Mouse (Mus musculus) mouse embryonic stem cell (cell line): ENCODE measurements around the gene Kctd11.

Experiments
- in situ Hi-C, 2 experiments: fragments of 300-500 bp; cut with MboI; formaldehyde crosslinking; loops; 1 replicate in 1 of 2; 3 replicates in 1 of 2; pipeline ENCODE4 v1.14.3; 2019 to 2020; ENCODE audit warnings: low sequenced_read_pairs in 2 of 2, low pct_unique_long_range_greater_than_20kb in 1 of 2, mixed read lengths in 1 of 2; ENCODE audit not compliant: unreplicated experiment in 1 of 2

Kctd11 gene

GRCm38 (mm10) chr11:69835966-69836335 lies 45.3 kb downstream of the Kctd11 start:
- in situ Hi-C loops, result no loop called here

- in situ Hi-C loops, result no loop called here
These were observed 45.8 kb downstream of the Kctd11 start for GRCm38 (mm10) chr11:69835326-69835965.

GRCm38 (mm10) chr11:69834001-69834549 lies 47.1 kb downstream of the Kctd11 start:
- in situ Hi-C loops, result no loop called here

- in situ Hi-C loops, result no loop called here
These were observed 47.7 kb downstream of the Kctd11 start for GRCm38 (mm10) chr11:69833554-69833953.

- in situ Hi-C loops, result no loop called here
These were observed 52.4 kb downstream of the Kctd11 start for GRCm38 (mm10) chr11:69828832-69829231.
